Mouse (Mus musculus) heart, postnatal 0 days (tissue): ENCODE data around the gene Tor1aip2. TPM values are rescaled to one million over a fixed set of nuclear protein-coding genes. Genes with fewer than 3 reads are reported as not detected.

Experiments used
- ATAC-seq: fragments of 200-750 bp; cut with Nextera tagmentation; 2 replicates; pipeline ENCODE4 v1.8.0; 2017; ENCODE audit warnings: low read depth, moderate number of reproducible peaks, moderate library complexity; ENCODE audit not compliant: insufficient read depth
- DNase-seq: peaks from one replicate; pipeline ENCODE4 v3.0.0-alpha.2; 2016; ENCODE audit warnings: low spot score
- H3K27ac ChIP-seq: fragments of 300-500 bp; sonication (generic); 2 replicates; pipeline ENCODE4 v1.5.1; 2014; ENCODE audit warnings: low read depth, mild to moderate bottlenecking
- H3K27me3 ChIP-seq: fragments of 300-500 bp; sonication (generic); 2 replicates; pipeline ENCODE4 v1.6.1; 2014; ENCODE audit warnings: low read length, mixed read lengths; ENCODE audit not compliant: control insufficient read depth, insufficient read depth
- H3K36me3 ChIP-seq: fragments of 300-500 bp; sonication (generic); replicated peaks from 2 replicates; pipeline ENCODE4 v1.6.1; 2014; ENCODE audit warnings: low read length, mixed read lengths; ENCODE audit not compliant: control insufficient read depth, insufficient read depth
- H3K4me1 ChIP-seq: fragments of 300-500 bp; sonication (generic); 2 replicates; pipeline ENCODE4 v1.6.1; 2014; ENCODE audit warnings: antibody characterized with exemption; ENCODE audit not compliant: control insufficient read depth, insufficient read depth
- H3K4me2 ChIP-seq: fragments of 300-500 bp; sonication (generic); 2 replicates; pipeline ENCODE4 v1.6.1; 2014; ENCODE audit warnings: low read depth, mild to moderate bottlenecking, low read length, moderate library complexity
- H3K4me3 ChIP-seq: fragments of 300-500 bp; sonication (generic); 2 replicates; pipeline ENCODE4 v1.5.1; 2014; ENCODE audit warnings: low read depth, low read length
- H3K9ac ChIP-seq: fragments of 300-500 bp; sonication (generic); replicated peaks from 2 replicates; pipeline ENCODE4 v1.6.1; 2014; ENCODE audit warnings: low read depth, low read length, mixed read lengths
- H3K9me3 ChIP-seq: fragments of 300-500 bp; sonication (generic); replicated peaks from 2 replicates; pipeline ENCODE4 v1.6.1; 2016; ENCODE audit warnings: low read length; ENCODE audit not compliant: control insufficient read depth
- CTCF ChIP-seq: IDR thresholded peaks from 2 replicates; pipeline ENCODE4 v1.5.1; 2016; ENCODE audit warnings: antibody characterized with exemption, control low read depth, low read depth
- EP300 ChIP-seq: IDR thresholded peaks from 2 replicates; pipeline ENCODE4 v1.6.1; 2016; ENCODE audit warnings: antibody characterized with exemption, low read depth
- WGBS: fragments of 180-500 bp; shearing (Covaris S2); extraction: QIAGEN DNeasy Blood & Tissue Kit; methylation state at CpG from one replicate; pipeline ENCODE4 v1.1.7; 2014; 5-methylcytosine and 5-hydroxymethylcytosine counted together
- polyA plus RNA-seq: library from polyadenylated mRNA; unstranded; fragments of >200 nt; fragmentation: Nextera tagmentation; extraction: Ambion mirVana; gene quantifications from 2 replicates; pipeline ENCODE4 v1.2.1, GENCODE M21; 2015
- total RNA-seq: library from RNA; depleted of rRNA; stranded (reverse); fragments of >200 nt; gene quantifications from 2 replicates; pipeline ENCODE4 v1.2.3, GENCODE M21; 2014; ENCODE audit warnings: low replicate concordance

The Tor1aip2 gene
- total and polyA plus RNA-seq, 2 experiments from 2014 or later = 49.0 to 77.1 TPM

- Histone ChIP-seq H3K4me2 (no peak overlapping the region), H3K27ac (no peak overlapping the region), H3K4me1 (no peaks in the 10 kb centered on the region), H3K9me3 (no peaks in the 10 kb centered on the region), H3K36me3 (no peaks in the 10 kb centered on the region), H3K4me3 (no peak overlapping the region), H3K9ac (no peak overlapping the region), H3K27me3 (no peaks in the 10 kb centered on the region)
- 64% methylated on average over 4 of the region's 4 CpGs for WGBS
- no peak for ATAC-seq
- TF ChIP-seq CTCF (no peak), EP300 (no peak)
- DNase-seq = no peak
Measured at GRCm38 (mm10) chr1:156091811-156092210, 56.6 kb downstream of the Tor1aip2 start.

- Histone ChIP-seq H3K27me3 (no peaks in the 10 kb centered on the region), H3K4me1 (no peaks in the 10 kb centered on the region), H3K27ac (no peak overlapping the region), H3K9ac (no peak overlapping the region), H3K4me3 (no peak overlapping the region), H3K9me3 (peaks cover 7% of the 10 kb centered on the region; the same call in 1 of the 2 replicates), H3K36me3 (no peaks in the 10 kb centered on the region), H3K4me2 (no peak overlapping the region)
- WGBS = 75% methylated on average over 2 of the region's 2 CpGs
- ATAC-seq = no peak
- no peak for DNase-seq
- no peak for TF ChIP-seq EP300
Measured at GRCm38 (mm10) chr1:156103763-156104162, 68.6 kb downstream of the Tor1aip2 start.

- WGBS = 55% methylated on average over 2 of the region's 2 CpGs
- no peak for ATAC-seq
- no peak for DNase-seq
- Histone ChIP-seq H3K4me3 (no peak overlapping the region), H3K27me3 (no peaks in the 10 kb centered on the region), H3K9me3 (peaks cover 7% of the 10 kb centered on the region; the same call in 1 of the 2 replicates), H3K36me3 (no peaks in the 10 kb centered on the region), H3K9ac (no peak overlapping the region), H3K4me1 (no peaks in the 10 kb centered on the region), H3K27ac (no peak overlapping the region), H3K4me2 (no peak overlapping the region)
- TF ChIP-seq CTCF (no peak), EP300 (no peak)
Measured at GRCm38 (mm10) chr1:156105381-156105780, 70.2 kb downstream of the Tor1aip2 start.

- Histone ChIP-seq H3K27ac (no peak overlapping the region), H3K9ac (no peak overlapping the region), H3K4me2 (no peak overlapping the region), H3K4me3 (no peak overlapping the region), H3K36me3 (no peaks in the 10 kb centered on the region), H3K27me3 (no peaks in the 10 kb centered on the region), H3K4me1 (no peaks in the 10 kb centered on the region), H3K9me3 (0 out of 2 replicates have a peak, but pooled peaks cover 7% of the 10 kb centered on the region)
- 85% methylated on average over 2 of the region's 2 CpGs for WGBS
- TF ChIP-seq CTCF (no peak), EP300 (no peak)
- no peak for ATAC-seq
- no peak for DNase-seq
Measured at GRCm38 (mm10) chr1:156107424-156107823, 72.2 kb downstream of the Tor1aip2 start.

- DNase-seq = peak; percentile 26
- no peak for TF ChIP-seq EP300
- TF ChIP-seq CTCF = no peak
- Histone ChIP-seq H3K4me3 (no peak overlapping the region), H3K9ac (no peak overlapping the region), H3K27ac (no peak overlapping the region), H3K27me3 (no peaks in the 10 kb centered on the region), H3K4me1 (no peaks in the 10 kb centered on the region), H3K36me3 (no peaks in the 10 kb centered on the region), H3K9me3 (0 out of 2 replicates have a peak, but pooled peaks cover 7% of the 10 kb centered on the region), H3K4me2 (peak overlapping the region; percentile 0; the same call in 1 of the 2 replicates)
- 42% methylated on average over 10 of the region's 10 CpGs for WGBS
- ATAC-seq = no peak
Measured at GRCm38 (mm10) chr1:156108400-156108799, 73.2 kb downstream of the Tor1aip2 start.

GRCm38 (mm10) chr1:156111090-156111489 is 75.9 kb downstream of the Tor1aip2 start:
- Histone ChIP-seq H3K36me3 (no peaks in the 10 kb centered on the region), H3K4me3 (no peak overlapping the region), H3K4me1 (no peaks in the 10 kb centered on the region), H3K27me3 (no peaks in the 10 kb centered on the region), H3K4me2 (no peak overlapping the region), H3K9me3 (no peaks in the 10 kb centered on the region), H3K9ac (no peak overlapping the region), H3K27ac (no peak overlapping the region)
- DNase-seq = no peak
- ATAC-seq = no peak
- no peak for TF ChIP-seq EP300
- TF ChIP-seq CTCF = peak; percentile 21
- 76% methylated on average over 9 of the region's 9 CpGs for WGBS
